Mouse (Mus musculus) embryonic stem cell, embryonic (primary cell): ENCODE measurements at regions not wholly inside any gene's neighbourhood (a gene's known extent, or its start where the extent isn't known, plus 50 kb on each side); places are given as distances from the start of the nearest gene placed in this dataset.

Experiments
- CTCF ChIA-PET, 4 experiments: fragments of 300-600 bp in 2 of 4; fragments of 350-600 bp in 2 of 4; sonication (Branson Sonifier 250); formaldehyde crosslinking; loops; one replicate each; lab custom pipeline; 2022; ENCODE audit warnings: inconsistent platforms in 2 of 4; lab: Charles Lee
- POLR2A ChIA-PET, 4 experiments: fragments of 300-600 bp in 2 of 4; fragments of 350-600 bp in 2 of 4; sonication (Branson Sonifier 250); formaldehyde crosslinking; loops; one replicate each; lab custom pipeline; 2022; ENCODE audit warnings: antibody characterized with exemption in 4 of 4, inconsistent platforms in 1 of 4; lab: Charles Lee

DNA sequence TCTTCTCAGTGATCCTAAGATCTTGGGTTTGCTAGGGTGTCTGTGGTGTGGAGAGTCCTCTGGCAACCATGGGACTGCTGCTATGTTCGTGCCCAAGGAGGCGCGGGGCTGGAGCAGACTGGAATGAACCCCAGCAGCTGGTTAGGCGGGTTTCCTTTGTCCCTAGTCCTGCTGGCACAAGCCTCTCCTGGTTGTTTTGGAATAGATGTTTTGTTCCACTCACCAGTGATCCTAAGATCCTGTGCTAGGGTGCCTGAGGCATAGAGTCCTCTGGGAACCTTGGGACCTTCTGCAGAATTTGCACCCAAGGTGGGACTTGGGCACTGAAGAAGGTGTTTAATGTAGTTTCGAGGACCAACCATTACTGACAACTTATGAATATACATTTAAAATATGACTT, 1205.9 kb upstream of the Gm8797 start:
- ChIA-PET CTCF (no interaction called here), POLR2A (no interaction called here)

DNA sequence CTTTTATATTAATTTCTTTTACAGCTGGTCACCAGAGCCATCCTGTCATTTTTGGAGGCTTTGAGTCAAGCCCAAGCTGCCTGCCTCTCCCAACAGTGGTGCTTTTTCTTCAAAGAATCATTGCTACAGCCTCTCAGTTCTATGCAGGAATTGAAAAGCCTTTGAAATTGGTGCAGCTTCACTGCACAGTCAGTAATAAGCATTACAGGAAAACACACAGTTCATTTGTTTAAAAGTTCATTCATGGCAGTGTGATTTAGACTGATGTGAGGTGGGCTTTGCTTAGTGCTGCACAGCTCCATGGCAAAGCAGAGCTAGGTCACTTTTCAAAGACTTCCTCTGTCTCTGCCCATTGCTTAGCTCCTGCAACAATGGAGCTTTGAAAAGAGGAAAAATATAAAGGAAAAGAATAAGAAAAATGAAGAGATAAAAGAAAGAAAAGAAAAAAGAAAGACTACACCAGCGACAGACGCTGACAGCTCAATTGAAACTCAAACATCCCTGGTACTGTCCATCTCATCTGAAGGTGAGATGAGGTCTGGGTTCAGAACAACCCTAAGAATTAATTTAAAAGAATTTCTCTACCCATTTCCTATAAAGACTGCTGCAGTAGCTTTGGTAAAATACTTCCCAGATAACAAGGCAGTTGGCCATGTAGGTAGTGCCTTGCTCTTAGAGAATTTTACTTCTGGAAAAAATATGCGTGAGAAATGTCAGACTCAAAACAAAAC, 1204.3 kb upstream of the Gm8797 start:
- POLR2A ChIA-PET = interaction anchor here in 1 of 4 experiments (0.6 kb wide), 1 partner anchor 1674 kb away, joined by 4 read pairs; no protein-coding TSS in a partner anchor
- CTCF ChIA-PET = no interaction called here

DNA sequence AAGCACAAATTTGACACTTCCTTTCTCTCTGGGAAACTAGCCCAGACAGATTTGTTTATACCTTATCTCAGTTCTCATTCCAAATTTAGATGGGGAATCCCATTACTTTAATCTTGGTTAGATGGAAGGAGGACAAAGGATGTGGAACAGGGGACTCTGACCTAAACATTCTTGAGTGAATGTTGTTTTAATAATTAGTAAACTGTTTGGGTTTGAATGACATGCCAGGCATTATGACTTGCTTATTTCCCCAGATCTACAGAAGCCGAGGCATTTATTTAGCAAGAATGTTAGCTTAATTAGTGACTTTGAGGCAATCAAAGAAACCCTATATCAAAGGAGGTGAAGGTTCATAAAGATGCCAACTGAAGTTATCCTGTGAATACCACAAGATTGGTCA, 1189.9 kb upstream of the Gm8797 start:
- CTCF ChIA-PET = no interaction called here
- POLR2A ChIA-PET = no interaction called here

DNA sequence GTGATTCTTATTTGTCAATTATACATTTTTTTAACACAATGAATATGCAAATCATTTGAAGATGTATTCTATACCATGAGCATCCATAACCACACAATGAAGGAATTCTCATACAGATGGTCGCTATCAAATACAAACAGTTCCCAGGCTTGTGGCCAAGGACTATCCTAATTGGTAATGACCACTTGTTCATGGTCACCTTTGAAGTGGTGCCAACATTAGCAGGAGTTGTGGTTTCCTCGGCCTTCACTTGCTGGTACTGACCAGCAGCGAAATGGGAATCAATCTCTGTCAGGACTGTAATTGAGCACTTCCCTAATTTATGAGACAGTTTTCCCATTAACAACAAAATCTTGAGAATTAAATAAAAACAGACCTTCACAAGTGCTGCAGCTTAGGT, 1168.1 kb upstream of the Gm8797 start:
- ChIA-PET CTCF (no interaction called here), POLR2A (no interaction called here)

DNA sequence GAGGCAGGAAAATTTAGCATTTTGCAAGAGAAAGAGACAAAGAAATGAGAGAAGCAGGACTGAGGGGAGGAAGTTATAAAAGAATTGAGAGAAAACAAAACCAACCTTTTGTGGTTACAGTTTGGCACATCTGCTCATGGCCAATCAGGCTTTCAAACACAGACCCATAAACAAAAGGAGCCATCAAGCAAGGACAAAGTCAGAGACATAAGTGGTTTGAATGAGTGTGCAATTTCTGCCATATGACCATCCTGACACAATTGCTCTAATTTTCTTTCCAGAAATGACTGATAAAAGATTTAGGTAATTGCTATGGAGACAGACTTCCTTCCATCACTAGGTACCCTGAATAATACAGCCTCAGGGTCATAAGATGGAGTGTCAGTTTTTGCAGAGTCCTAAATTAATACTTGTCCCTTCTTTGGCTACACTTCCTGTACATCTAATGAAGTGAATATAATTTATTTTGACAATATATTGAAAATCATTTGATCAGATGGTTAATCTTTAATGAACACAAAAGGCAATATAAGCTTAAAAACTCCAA, 1156.6 kb upstream of the Gm8797 start:
- CTCF ChIA-PET = no interaction called here
- POLR2A ChIA-PET = no interaction called here

DNA sequence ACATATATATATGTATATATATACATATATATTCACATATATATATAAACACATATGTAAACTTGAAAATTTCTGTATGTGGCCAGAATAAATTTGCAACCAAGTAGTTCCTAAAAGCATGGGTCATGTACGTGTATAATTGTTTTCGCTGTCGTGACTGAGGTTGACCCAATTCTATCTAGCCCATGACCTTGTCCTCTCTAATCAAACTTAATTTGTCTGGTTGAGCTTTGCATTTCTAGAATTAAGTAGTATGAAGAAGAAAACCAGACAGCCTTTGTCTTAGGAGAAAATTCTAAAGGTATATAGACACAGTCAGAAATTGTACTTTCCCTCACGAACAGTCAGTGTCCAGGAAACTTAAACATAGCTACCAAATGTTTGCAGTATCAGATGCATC, 1156.1 kb upstream of the Gm8797 start:
- ChIA-PET POLR2A (no interaction called here), CTCF (no interaction called here)
